Comparison of ENCODE assay signal across 8 mouse cellular contexts in the genomic region with DNA sequence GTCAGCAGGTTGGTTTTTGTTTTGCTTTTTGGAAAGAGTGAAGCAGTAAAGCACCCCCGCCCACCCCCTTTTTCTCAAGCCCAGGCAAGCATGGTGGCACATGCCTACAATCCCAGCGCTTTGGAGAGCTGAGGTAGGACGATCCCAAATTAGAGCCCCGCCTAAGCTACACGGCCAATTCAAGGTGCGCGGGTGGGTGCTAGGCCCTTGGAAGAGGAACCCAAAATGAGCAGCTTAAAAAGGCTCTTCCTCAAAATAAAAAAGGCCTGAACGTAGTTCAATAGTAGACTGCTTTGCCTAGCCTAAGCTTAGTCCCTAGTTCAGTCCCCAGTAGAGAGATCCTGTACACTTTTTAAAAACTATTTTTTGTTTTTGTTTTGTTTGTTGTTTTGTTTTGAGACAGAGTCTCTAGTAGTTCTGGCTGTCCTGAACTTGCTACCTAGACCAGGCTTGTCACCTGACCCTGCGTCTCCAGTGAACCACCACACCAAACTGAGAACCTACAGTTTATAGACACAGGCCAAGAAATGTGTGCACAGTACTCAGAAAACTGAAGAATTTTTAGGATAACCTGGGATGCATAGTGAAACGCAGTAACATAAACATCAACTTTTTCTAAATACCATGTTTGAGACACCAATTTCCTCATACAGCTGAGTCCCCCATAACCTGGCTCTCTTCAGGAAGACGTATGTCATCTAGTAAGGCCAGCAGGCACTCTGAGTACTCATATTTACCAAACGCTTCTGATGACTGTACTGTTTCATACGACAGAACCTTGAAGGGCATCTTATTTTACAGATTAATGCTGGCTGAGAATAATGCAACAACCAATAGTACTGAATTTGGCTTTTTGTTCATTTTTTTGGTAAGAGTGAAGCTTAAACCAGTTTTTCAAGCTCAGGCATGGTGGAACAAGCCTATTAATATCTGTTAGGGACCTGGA. TPM values are rescaled to one million over a fixed set of nuclear protein-coding genes. Genes with fewer than 3 reads are reported as not detected.
DNase-seq lines count a peak whose midpoint lies in the region; ATAC-seq and TF ChIP-seq lines count a peak whose summit lies in the region.

No protein-coding gene starts in this region.

- peak overlapping the region; percentile 76 for H3K4me3 ChIP-seq in layer of hippocampus, adult 2 months
- H3K4me3 ChIP-seq in hindbrain, embryonic 15.5 days: peak overlapping the region; percentile 63
- peak overlapping the region; percentile 62 for H3K4me3 ChIP-seq in myocyte

- no peak for DNase-seq in layer of hippocampus, adult 2 months (ENCODE audit: low spot score in 2 of 2)
- DNase-seq in layer of hippocampus, adult 9-10 months (ENCODE audit: low spot score): no peak
- peak; percentile 68 for DNase-seq in brain, adult 2 months (ENCODE audit: low read depth, low spot score)
- no peak for DNase-seq in cerebellum, postnatal 14 days
- no peak for DNase-seq in right cerebral cortex, postnatal 14 days
- DNase-seq in left cerebral cortex, adult 9 months (ENCODE audit: low spot score in 2 of 2): no peak

- TF ChIP-seq POLR2A in myocyte (IDR thresholded peaks at IDR 0.05; ENCODE audit: insufficient read length, low read depth): no peak

- 81% methylated on average over 13 of the region's 13 CpGs for WGBS in hindbrain, embryonic 15.5 days

- H3K9me3 ChIP-seq in hindbrain, embryonic 15.5 days: no peaks in the 10 kb centered on the region

- peak overlapping the region; percentile 89 for H3K9ac ChIP-seq in hindbrain, embryonic 15.5 days

- peaks cover 58% of the 10 kb centered on the region for H3K79me2 ChIP-seq in myocyte (ENCODE audit: control insufficient read depth, insufficient read depth)

- no peak for ATAC-seq in hindbrain, embryonic 15.5 days (ENCODE audit: low FRiP score, low read depth)

- no peaks in the 10 kb centered on the region for H3K36me3 ChIP-seq in hindbrain, embryonic 15.5 days
- H3K36me3 ChIP-seq in myocyte (ENCODE audit: control insufficient read depth, insufficient read depth): no peaks in the 10 kb centered on the region

- no peak overlapping the region for H3ac ChIP-seq in myocyte (ENCODE audit: control insufficient read depth, insufficient read length)

- peaks cover 38% of the 10 kb centered on the region for H3K4me1 ChIP-seq in hindbrain, embryonic 15.5 days (replicated peaks)

- peak overlapping the region; percentile 59 for H3K4me2 ChIP-seq in hindbrain, embryonic 15.5 days
- H3K4me2 ChIP-seq in myocyte (ENCODE audit: low read depth): peak overlapping the region; percentile 95

- H3K27me3 ChIP-seq in hindbrain, embryonic 15.5 days: no peaks in the 10 kb centered on the region
- no peaks in the 10 kb centered on the region for H3K27me3 ChIP-seq in myocyte (ENCODE audit: control insufficient read depth, insufficient read depth, insufficient read length)

- TF ChIP-seq CTCF in layer of hippocampus, adult 2 months (conservative IDR thresholded peaks at IDR 0.05): no peak

- peak overlapping the region; percentile 95 for H3K27ac ChIP-seq in layer of hippocampus, adult 2 months
- peak overlapping the region; percentile 99 for H3K27ac ChIP-seq in hindbrain, embryonic 15.5 days (replicated peaks)

TF ChIP-seq in myocyte, 11 proteins besides CTCF, POLR2A, EP300 and RAD21:
- TF ChIP-seq E2F4 (IDR thresholded peaks at IDR 0.05; ENCODE audit: insufficient read depth): no peak
- no peak for TF ChIP-seq CEBPB (IDR thresholded peaks at IDR 0.05; ENCODE audit: insufficient read depth, poor library complexity, severe bottlenecking)

RNA-seq across cellular contexts. Expression of gene Ina, which starts 54.1 kb away (rescaled TPM):
- 100 to 1,000 TPM; 170 to 180 TPM for total RNA-seq in layer of hippocampus, adult 2 months (2021)
- polyA plus RNA-seq in hindbrain, embryonic 15.5 days (2015; fragmentation: Nextera tagmentation; extraction: Ambion mirVana): 526 and 612 TPM in 2 replicates
- polyA plus RNA-seq in myocyte (2012; fragmentation: generic; extraction: Trizol): not detected

RNA-seq across cellular contexts. Expression of gene Nt5c2, which starts 54.6 kb away (rescaled TPM):
- total RNA-seq in layer of hippocampus, adult 2 months (2021): 10 to 100 TPM; 80.9 to 84.4 TPM
- polyA plus RNA-seq in hindbrain, embryonic 15.5 days (2015; fragmentation: Nextera tagmentation; extraction: Ambion mirVana): 74.1 and 81.2 TPM in 2 replicates
- 19.5 TPM for polyA plus RNA-seq in myocyte (2012; fragmentation: generic; extraction: Trizol)

Comparison
In these comparisons a context has a peak if more than half of its experiments do, and no peak if none do; other contexts are left out.
1. RNA of gene Ina, which starts 54.1 kb away (polyA plus RNA-seq): 526 to 612 TPM in hindbrain, embryonic 15.5 days; not detected in myocyte (single experiment); every median in the first group is over 100 times any median in the second.
2. Peak in every context shown above with its lines, with median percentiles within 50 percentile points of each other: H3K4me3 ChIP-seq.